Mouse (Mus musculus) T-helper 1 cell (primary cell): ENCODE measurements at regions not wholly inside any gene's neighbourhood (a gene's known extent, or its start where the extent isn't known, plus 50 kb on each side); places are given as distances from the start of the nearest gene placed in this dataset.

Experiments used
- in situ Hi-C: fragments of 300-600 bp; cut with MboI, MseI; formaldehyde crosslinking; loops from one replicate; pipeline ENCODE4 v1.15.1; 2025; ENCODE audit warnings: high pct_unique_total_duplicates

DNA sequence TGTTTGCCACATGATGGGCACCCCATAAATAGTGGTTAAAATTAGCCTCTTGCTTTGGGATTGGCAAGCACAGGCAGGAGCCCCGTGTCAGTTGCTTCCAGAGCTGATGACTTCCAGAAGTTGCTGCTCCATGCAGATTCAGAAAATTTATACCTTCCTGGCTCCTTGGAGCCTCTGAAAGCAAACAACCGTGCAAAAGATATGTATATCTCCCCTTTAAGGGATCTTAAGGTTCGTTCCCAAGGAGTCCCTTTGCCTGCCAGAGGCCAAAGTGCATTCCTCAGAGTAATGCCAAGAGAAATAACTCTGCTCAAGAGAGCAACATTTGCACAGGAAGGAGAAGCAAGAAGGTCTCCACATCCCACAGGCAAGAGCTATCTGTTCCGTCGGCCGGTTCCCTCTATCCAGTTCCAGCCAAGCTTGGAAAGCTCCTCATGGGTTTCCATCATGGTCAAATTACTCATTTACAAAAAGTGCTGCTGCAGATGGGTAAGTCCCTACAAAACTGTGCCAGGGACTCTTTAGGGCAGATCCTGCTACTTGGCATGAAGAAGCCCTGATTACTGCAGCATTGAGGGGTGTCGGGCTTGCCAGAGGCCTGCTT lies 608.4 kb upstream of the Cdh5 start:
- in situ Hi-C loops: no loop called here

DNA sequence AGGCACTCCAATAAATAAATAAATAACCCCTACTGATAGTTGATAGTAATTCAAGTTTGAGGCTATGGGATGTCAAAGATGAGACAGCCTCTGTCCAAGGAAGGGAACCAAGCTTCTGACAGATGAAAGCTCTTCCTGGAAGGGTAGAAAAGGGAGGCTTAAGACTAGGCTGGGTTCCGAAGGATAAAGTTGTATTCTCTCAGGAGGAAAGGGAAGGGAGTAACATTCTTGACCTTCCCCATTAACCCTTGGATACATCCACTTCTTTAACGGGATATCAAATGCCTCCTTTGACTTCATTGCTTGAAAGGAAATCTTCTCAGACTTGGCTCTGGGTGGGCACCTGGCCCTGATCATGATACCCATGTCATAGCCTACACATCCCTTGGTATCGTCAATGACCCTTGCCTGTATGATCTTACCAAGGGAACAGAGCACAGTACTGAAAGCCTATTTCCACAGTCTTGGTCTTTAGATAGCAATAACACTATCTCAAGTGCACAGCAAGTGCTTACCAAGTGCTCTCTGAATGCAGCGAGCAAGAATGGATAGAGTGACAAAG lies 607.4 kb upstream of the Cdh5 start:
- in situ Hi-C loops: no loop called here

DNA sequence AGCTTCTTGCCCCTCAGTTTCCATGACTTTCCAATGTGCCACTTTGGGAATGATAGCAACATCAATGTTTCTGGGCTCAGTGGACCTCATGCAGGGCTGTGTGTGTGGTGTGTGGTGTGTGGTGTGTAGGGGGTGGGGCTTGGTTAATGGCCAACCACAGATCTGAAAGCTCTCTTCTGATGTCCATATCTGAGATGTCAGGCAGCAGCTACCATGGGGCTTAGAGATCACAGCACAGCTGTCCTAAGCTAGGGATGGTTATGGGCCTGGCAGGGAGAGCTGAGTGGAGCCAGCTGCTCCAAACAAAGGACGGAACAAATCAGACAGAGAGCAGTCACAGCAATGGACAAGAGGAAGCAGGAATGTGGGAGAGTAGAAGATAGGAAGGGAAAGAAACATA lies 606.8 kb upstream of the Cdh5 start:
- in situ Hi-C loops: no loop called here

GRCm38 (mm10) chr8:103501328-103501727 lies 600.1 kb upstream of the Cdh5 start:
- in situ Hi-C loops: no loop called here

- in situ Hi-C loops: no loop called here
These were observed 598.2 kb upstream of the Cdh5 start for GRCm38 (mm10) chr8:103502991-103503767.

GRCm38 (mm10) chr8:103506334-103506733 lies 595.1 kb upstream of the Cdh5 start:
- in situ Hi-C loops: no loop called here

GRCm38 (mm10) chr8:103507068-103507467 lies 594.4 kb upstream of the Cdh5 start:
- in situ Hi-C loops: no loop called here

- in situ Hi-C loops: no loop called here
These were observed 581.1 kb upstream of the Cdh5 start for GRCm38 (mm10) chr8:103520141-103520866.

GRCm38 (mm10) chr8:103530903-103531302 lies 570.5 kb upstream of the Cdh5 start:
- in situ Hi-C loops: no loop called here

DNA sequence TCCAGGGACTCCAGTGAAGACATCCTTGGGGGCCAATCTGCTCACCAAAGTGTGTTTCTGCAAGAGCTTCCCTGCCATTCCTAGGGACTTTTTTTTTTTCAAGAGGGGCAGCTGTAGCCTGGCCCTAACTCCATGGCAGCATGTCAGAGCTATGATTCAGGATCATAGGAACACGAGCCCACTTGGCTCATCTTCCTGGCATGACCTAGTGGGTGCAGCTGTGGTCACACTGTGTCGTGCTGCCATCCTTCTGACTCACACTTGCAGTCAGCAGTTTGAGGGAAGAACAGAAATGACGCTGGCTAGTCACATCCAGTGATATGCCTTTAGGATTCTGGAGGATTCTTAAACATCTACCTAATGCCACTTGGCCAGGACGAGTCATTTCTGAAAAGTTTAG lies 566.5 kb upstream of the Cdh5 start:
- in situ Hi-C loops: no loop called here

GRCm38 (mm10) chr8:103536856-103537255 lies 564.6 kb upstream of the Cdh5 start:
- in situ Hi-C loops: no loop called here

DNA sequence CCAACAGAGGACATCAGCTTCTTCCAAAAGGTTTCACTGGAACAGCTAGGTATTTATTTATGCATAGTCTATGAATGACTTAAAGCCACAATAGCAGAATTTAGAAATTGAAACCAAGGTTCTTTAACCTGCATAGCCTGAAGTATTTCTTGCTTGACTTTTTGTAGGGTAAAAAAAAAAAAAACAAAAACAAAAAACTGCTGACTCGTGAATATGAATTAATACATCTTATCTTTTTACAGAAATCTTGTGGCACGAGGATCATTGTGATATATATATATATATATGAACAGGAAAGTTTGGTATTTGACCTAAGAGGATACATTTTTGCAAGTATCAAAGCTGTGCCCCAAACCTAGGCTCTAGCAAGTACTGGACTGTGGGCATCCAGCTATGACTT lies 559.5 kb upstream of the Cdh5 start:
- in situ Hi-C loops: no loop called here

DNA sequence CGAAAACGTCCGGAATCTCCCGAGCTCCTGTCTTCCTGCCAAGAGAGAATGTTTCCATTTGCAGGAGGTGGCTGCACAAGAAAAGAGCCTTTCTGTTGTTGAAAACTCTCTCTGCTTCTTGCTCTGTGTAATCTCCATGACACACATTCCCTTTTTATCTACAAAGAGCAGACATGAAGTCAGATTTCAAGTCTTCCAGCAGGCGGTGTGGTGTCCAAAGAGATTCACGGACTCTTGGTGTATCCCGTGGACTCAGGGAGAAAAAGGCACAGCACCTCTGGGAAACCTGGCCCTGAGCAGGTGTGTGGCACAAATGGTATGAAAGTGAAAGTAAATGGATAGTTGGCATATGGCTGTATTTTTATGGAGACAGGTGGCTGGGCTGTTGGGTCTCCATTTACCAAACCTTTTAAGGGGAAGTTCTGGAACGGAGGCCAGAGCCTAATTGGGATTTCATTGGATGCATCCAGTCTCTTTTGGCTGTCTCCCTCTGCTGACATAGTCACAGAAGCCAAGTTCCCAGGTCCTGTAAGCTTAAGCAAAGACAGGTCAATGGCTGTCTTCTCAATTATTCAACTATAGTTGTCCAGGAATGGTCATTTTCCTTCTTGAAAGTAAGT lies 549.4 kb upstream of the Cdh5 start:
- in situ Hi-C loops: no loop called here

GRCm38 (mm10) chr8:103561606-103562005 lies 539.8 kb upstream of the Cdh5 start:
- in situ Hi-C loops: no loop called here

DNA sequence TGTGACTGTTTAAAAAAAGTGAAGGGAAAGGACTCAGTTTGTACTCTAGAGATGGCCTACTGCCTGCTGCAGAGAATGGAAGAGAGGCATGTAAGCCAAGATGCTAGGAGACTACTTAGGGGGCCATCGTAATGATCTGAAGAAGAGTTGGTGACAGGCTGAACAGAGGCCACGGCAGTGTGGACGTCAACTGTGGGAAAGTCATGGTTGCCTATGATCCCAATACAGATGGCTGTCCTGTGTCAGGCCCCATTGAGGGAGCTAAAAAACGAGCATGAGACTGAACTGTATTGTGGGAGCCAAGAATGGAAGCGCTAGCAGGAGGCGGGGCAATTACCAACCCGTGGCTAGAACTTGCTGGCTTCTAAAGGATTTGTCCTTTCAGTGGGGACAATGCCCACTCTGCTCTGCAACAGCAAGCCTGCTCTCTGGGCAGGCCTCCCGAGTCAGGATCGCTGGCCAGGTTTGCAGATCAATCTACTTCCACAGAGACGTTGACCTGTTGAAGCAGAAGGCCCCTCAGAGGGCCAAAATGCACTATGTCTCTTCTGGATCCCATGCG lies 530.5 kb upstream of the Cdh5 start:
- in situ Hi-C loops: no loop called here

DNA sequence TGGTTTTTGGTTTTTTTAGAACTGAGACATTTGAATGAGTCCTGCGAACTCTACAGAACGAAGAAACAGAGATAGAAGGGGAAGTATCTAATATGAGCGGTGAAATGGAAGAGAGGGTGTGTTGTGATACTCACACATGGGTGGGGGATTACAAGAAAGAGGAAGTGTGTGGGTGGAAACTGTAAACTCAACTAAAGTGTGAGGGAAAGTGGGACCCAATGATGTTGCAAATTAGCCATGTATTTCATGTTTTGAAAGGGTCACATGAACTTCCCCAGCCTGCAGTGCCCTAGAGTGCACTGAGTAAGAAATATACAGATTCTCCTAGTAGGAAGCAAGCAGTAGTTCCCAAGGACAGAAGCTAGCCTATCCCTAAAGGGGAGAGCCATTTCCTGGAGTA lies 524.3 kb upstream of the Cdh5 start:
- in situ Hi-C loops: no loop called here

DNA sequence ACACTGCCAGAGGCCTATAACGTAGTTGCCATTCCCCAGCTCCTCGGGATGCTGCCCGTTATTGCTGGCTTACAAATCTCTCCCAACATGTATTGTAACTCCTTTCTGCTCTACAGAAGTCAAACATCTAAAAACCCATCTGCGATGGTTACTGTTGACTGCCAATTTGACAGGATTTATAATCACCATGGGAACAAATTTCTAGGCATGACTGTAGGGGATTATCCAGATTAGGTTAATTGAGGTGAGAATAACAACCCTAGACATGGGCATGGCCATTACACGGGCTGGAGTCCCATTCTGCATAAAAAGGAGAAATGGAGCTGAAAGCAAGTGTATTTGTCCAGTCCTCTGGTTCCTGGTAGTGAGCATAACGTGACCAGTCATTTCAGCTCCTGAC lies 523.4 kb upstream of the Cdh5 start:
- in situ Hi-C loops: no loop called here

- in situ Hi-C loops: no loop called here
These were observed 493.1 kb upstream of the Cdh5 start for GRCm38 (mm10) chr8:103608291-103608690.

DNA sequence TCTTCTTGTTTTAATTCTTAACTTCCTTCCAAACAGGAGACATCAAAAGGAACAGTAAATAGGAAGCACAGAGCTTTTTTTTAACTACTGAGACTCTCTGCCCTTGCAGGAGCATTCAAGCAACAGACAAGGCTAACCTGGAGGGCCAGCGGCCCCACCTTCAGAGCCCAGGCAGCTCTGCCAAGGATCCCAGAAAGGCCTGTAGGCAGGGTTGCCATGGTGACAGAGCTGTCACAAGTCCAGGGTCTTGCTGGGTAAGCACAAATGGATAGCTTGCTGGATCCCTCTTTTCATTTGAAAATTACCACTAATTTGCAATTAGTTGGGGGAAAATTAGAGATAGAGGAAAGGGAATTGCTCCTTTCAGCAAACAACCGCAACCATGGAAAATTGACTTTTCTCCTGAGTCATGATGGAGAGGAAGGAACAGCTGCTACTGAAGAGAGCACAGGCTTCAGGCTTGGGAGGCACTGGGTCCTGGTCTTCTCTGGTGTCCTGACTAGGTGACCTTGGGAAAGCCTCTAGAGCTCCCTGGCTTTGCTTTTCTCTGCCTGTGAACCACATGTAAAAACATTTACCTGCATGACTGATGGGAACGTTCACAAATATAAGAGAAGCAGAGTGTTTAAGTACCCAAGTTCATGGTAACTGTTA lies 477.5 kb upstream of the Cdh5 start:
- in situ Hi-C loops: no loop called here

GRCm38 (mm10) chr8:103625166-103625890 lies 476.1 kb upstream of the Cdh5 start:
- in situ Hi-C loops: no loop called here

- in situ Hi-C loops: no loop called here
These were observed 475.0 kb upstream of the Cdh5 start for GRCm38 (mm10) chr8:103626446-103626845.
